Mouse (Mus musculus) forebrain, postnatal 0 days (tissue): Measurements from ENCODE around the gene Atp10a. TPM values are rescaled to one million over a fixed set of nuclear protein-coding genes. Genes with fewer than 3 reads are reported as not detected.

Experiments used
- ATAC-seq: fragments of 200-750 bp; cut with Nextera tagmentation; 2 replicates; pipeline ENCODE4 v1.8.0; 2017; ENCODE audit warnings: mild to moderate bottlenecking, moderate library complexity
- DNase-seq: peaks from one replicate; pipeline ENCODE4 v3.0.0-alpha.2; 2015
- H3K27ac ChIP-seq: fragments of 300-500 bp; sonication (generic); 2 replicates; pipeline ENCODE4 v1.5.1; 2014; ENCODE audit warnings: low read depth, mild to moderate bottlenecking, antibody characterized with exemption, low read length, moderate library complexity, mixed read lengths
- H3K27me3 ChIP-seq: fragments of 300-500 bp; sonication (generic); 2 replicates; pipeline ENCODE4 v1.6.1; 2014; ENCODE audit warnings: mild to moderate bottlenecking, low read length, mixed read lengths; ENCODE audit not compliant: insufficient read depth
- H3K36me3 ChIP-seq: fragments of 300-500 bp; sonication (generic); 2 replicates; pipeline ENCODE4 v1.6.1; 2014; ENCODE audit warnings: mild to moderate bottlenecking, moderate library complexity; ENCODE audit not compliant: insufficient read depth
- H3K4me1 ChIP-seq: fragments of 300-500 bp; sonication (generic); 2 replicates; pipeline ENCODE4 v1.6.1; 2014; ENCODE audit warnings: antibody characterized with exemption; ENCODE audit not compliant: insufficient read depth
- H3K4me2 ChIP-seq: fragments of 300-500 bp; sonication (generic); 2 replicates; pipeline ENCODE4 v1.6.1; 2014; ENCODE audit warnings: low read depth, mild to moderate bottlenecking, moderate library complexity
- H3K4me3 ChIP-seq: fragments of 300-500 bp; sonication (generic); 2 replicates; pipeline ENCODE4 v1.5.1; 2014; ENCODE audit warnings: low read depth, low read length, mixed read lengths
- H3K9ac ChIP-seq: fragments of 300-500 bp; sonication (generic); 2 replicates; pipeline ENCODE4 v1.6.1; 2014; ENCODE audit warnings: mild to moderate bottlenecking
- H3K9me3 ChIP-seq: fragments of 300-500 bp; sonication (generic); 2 replicates; pipeline ENCODE4 v1.6.1; 2016; ENCODE audit warnings: low read length
- CTCF ChIP-seq: sonication (generic); IDR thresholded peaks from 2 replicates; pipeline ENCODE4 v1.5.1; 2016; ENCODE audit warnings: antibody characterized with exemption, control low read depth, low read depth
- WGBS: fragments of 180-500 bp; shearing (Covaris S2); extraction: QIAGEN DNeasy Blood & Tissue Kit; methylation state at CpG from one replicate; pipeline ENCODE4 v1.1.7; 2014; 5-methylcytosine and 5-hydroxymethylcytosine counted together
- polyA plus RNA-seq: library from polyadenylated mRNA; unstranded; fragments of >200 nt; fragmentation: Nextera tagmentation; extraction: Ambion mirVana; gene quantifications from 2 replicates; pipeline ENCODE4 v1.2.1, GENCODE M21; 2015
- total RNA-seq: library from RNA; depleted of rRNA; stranded (reverse); fragments of >200 nt; gene quantifications from 2 replicates; pipeline ENCODE4 v1.2.3, GENCODE M21; 2014

The Atp10a gene
- total and polyA plus RNA-seq, 2 experiments from 2014 or later, result 0.70 to 4.8 TPM

DNA sequence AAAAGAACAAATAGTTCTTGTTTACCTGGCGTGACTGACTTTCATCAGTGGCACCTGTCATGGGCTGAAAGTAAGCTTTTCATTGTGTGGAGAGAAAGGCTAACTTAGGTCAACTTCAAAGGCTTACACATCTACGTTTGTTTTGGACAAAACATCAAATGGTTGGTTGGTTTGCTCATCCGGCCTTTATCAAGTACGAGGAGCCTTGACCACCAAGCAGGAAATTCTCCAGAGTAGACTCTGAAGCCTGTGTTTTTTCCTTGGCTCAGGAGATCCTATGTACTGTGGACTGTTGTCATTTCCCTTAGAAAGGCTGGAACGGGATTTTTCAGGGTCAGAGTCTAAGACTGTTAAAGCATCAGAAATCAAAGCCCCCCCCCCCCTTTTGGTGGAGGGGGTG lies 90.9 kb downstream of the Atp10a start:
- ATAC-seq, result no peak
- no peaks in the 10 kb centered on the region for H3K27me3 ChIP-seq
- no peaks in the 10 kb centered on the region for H3K36me3 ChIP-seq
- no peak for TF ChIP-seq CTCF
- no peaks in the 10 kb centered on the region for H3K4me1 ChIP-seq
- H3K4me2 ChIP-seq, result no peak overlapping the region
- no peak for DNase-seq
- no peak overlapping the region for H3K4me3 ChIP-seq
- H3K9ac ChIP-seq, result no peak overlapping the region
- no peaks in the 10 kb centered on the region for H3K9me3 ChIP-seq
- H3K27ac ChIP-seq, result no peak overlapping the region
- WGBS, result 72% methylated on average over 5 of the region's 5 CpGs

DNA sequence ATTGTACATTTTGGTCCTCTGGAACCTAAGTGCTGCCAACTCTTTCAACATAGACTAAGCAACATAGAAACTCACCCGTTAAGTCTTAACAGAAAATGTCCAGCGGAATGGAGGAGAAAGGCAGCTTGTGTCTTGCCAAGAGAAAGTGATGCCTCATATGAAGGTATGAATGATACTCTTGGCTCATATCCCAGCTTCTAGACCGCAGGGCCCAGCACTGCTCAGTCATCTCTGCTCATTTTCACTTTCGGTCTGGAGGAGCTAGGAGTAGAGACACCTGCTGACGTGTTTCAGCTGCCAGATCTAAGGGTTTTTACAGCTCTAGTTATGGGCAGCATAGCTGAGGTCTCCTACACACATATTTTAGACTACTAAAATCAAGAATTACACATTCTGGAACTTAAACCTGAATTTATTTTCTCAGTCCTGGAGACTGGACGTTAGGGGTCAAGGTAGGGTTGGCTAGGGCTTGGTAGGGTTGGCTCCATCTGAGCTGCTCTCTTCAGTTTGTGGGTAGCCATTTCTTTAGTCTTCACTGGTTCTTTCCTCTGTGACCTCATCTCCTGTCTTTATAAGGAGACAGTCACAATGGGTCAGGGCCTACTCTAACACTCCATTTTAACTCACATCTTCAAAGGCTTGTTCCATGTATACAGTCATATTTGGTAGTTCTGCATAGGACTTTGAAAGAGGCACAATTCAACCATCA lies 94.1 kb downstream of the Atp10a start:
- Histone ChIP-seq H3K4me1 (no peaks in the 10 kb centered on the region), H3K4me2 (no peak overlapping the region), H3K36me3 (no peaks in the 10 kb centered on the region), H3K27ac (no peak overlapping the region), H3K9me3 (no peaks in the 10 kb centered on the region), H3K9ac (no peak overlapping the region), H3K27me3 (no peaks in the 10 kb centered on the region), H3K4me3 (no peak overlapping the region)
- TF ChIP-seq CTCF, result no peak
- DNase-seq, result no peak
- ATAC-seq, result no peak
- 60% methylated on average over 6 of the region's 6 CpGs for WGBS

DNA sequence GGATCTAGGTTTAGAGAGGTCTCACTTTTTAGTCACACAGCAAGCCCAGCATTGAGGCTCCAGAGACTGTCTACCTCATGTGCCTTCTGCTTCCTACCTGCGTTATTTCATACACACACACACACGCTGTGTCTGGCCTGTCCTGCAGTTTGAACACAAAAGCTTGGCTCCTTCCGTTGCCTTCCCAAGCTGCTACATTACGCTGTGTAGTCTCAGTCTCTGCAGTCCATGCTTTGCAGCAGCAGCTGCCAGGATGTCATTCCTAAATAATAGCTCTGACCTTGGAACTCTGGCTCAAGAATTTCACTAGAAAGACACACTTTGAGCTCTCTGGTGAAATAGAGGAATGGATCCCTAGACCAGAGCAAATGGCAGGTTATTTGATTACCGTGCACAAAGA lies 96.1 kb downstream of the Atp10a start:
- 0 out of 2 replicates have a peak, but pooled peaks have one; percentile 23 for ATAC-seq
- H3K27ac ChIP-seq, result no peak overlapping the region
- TF ChIP-seq CTCF, result no peak
- WGBS, result 75% methylated on average over 5 of the region's 5 CpGs
- H3K4me3 ChIP-seq, result no peak overlapping the region
- no peak overlapping the region for H3K4me2 ChIP-seq
- no peaks in the 10 kb centered on the region for H3K9me3 ChIP-seq
- no peaks in the 10 kb centered on the region for H3K36me3 ChIP-seq
- H3K27me3 ChIP-seq, result no peaks in the 10 kb centered on the region
- no peaks in the 10 kb centered on the region for H3K4me1 ChIP-seq
- no peak for DNase-seq
- no peak overlapping the region for H3K9ac ChIP-seq

DNA sequence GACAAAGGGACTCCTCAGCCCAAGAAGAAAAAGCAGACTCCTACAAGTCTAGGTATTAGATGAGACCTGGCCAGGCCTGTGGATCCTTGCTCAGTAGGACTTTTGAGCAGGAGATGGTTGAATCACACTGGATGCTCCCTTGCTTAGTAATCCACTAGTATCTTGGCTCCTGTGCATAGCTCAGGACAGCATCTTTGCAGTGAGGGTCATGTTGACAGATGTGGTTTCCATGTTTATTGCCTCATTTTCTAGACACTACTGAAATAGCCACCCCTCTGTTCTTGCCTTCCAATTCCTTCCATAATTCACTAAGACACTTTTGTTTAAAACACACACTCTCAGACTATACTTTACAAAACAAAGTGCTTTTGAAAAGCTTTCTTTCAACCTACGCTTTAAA lies 98.1 kb downstream of the Atp10a start:
- no peaks in the 10 kb centered on the region for H3K27me3 ChIP-seq
- no peak for TF ChIP-seq CTCF
- no peak overlapping the region for H3K4me3 ChIP-seq
- H3K36me3 ChIP-seq, result no peaks in the 10 kb centered on the region
- 54% methylated on average over 1 of the region's 1 CpGs for WGBS
- DNase-seq (no peak), ATAC-seq (no peak)
- no peak overlapping the region for H3K9ac ChIP-seq
- H3K4me2 ChIP-seq, result no peak overlapping the region
- no peak overlapping the region for H3K27ac ChIP-seq
- H3K9me3 ChIP-seq, result no peaks in the 10 kb centered on the region
- no peaks in the 10 kb centered on the region for H3K4me1 ChIP-seq

DNA sequence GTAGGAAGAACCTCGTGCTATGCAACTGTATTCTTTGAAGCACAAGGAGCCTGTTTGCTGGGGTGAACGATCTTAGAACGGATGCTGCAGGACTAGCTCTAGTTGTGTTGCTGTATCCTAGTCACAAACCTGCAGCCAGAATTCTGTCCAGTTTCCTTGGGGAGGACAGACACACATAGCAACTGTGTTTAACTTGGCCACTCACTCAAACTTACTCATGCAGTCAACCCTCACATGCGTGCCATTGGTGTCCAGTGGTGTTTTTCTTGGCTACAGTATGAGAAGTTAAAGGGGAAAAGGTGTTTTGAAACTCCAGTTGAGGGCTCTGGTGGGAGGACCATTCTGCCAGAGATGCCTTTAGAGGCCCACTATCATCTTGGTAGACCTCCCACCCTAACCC lies 98.6 kb downstream of the Atp10a start:
- DNase-seq (no peak), ATAC-seq (no peak)
- Histone ChIP-seq H3K4me2 (no peak overlapping the region), H3K4me3 (no peak overlapping the region), H3K4me1 (no peaks in the 10 kb centered on the region), H3K36me3 (no peaks in the 10 kb centered on the region), H3K9ac (no peak overlapping the region), H3K27me3 (no peaks in the 10 kb centered on the region), H3K27ac (no peak overlapping the region), H3K9me3 (no peaks in the 10 kb centered on the region)
- WGBS, result 59% methylated on average over 4 of the region's 4 CpGs
- TF ChIP-seq CTCF, result no peak

DNA sequence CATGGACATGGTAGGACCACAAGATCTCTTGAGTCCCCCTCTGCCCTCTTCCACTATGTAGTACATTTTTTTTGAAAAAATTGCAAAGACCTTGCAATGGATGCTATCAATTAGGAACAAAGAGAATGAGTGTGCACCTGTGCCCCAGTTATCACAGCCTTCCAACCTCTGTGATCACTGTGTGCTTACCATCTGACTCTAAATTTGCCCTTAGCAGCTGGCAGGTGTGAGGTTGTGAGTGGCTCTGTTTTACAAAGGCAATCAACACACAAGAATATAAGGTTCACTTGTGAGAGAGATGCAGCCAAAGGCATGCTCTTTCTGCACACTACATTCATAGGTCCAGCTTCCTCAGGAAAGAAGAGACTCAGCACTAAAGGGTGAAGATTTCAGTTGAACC lies 99.1 kb downstream of the Atp10a start:
- DNase-seq (no peak), ATAC-seq (no peak)

DNA sequence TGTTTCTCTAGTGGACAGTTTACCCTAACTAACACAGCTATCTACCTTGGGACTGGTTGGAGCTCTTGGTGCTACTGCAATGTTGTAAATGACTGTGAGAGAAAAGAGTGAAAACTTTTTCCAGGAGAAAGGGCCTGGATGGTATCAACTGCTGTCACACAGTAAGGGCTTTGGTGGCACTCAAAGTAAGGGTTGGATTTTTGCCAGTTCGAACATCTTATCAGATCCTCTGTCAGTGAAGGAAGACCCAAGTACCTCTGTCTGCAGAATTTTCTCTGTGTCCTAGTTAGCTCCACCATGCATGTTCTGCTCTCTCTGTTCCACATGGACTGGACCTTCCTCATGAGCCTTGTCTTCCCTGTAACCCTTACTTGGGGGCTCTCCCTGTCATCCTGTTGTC lies 99.9 kb downstream of the Atp10a start:
- Histone ChIP-seq H3K4me2 (no peak overlapping the region), H3K27me3 (no peaks in the 10 kb centered on the region)
- 92% methylated on average over 1 of the region's 1 CpGs for WGBS

More for the DNA sequence above, 99.1 kb downstream of the Atp10a start:
- no peaks in the 10 kb centered on the region for H3K9me3 ChIP-seq
- TF ChIP-seq CTCF, result no peak
- no peak overlapping the region for H3K9ac ChIP-seq
- no peaks in the 10 kb centered on the region for H3K4me1 ChIP-seq
- no peak overlapping the region for H3K27ac ChIP-seq
- no peak overlapping the region for H3K4me2 ChIP-seq
- H3K36me3 ChIP-seq, result no peaks in the 10 kb centered on the region
- H3K27me3 ChIP-seq, result no peaks in the 10 kb centered on the region
- H3K4me3 ChIP-seq, result no peak overlapping the region

More for the DNA sequence above, 99.9 kb downstream of the Atp10a start:
- H3K4me3 ChIP-seq, result no peak overlapping the region
- DNase-seq (no peak), ATAC-seq (no peak)
- H3K9ac ChIP-seq, result no peak overlapping the region
- no peak for TF ChIP-seq CTCF
- no peak overlapping the region for H3K27ac ChIP-seq
- no peaks in the 10 kb centered on the region for H3K4me1 ChIP-seq
- no peaks in the 10 kb centered on the region for H3K9me3 ChIP-seq
- H3K36me3 ChIP-seq, result no peaks in the 10 kb centered on the region
